Mouse (Mus musculus) WW6 (cell line): Measurements from ENCODE around the gene Patj.
"Not testable (repeated sequence)": the region's sequence is repeated elsewhere in the genome, so short reads cannot be mapped to it uniquely, and the experiment has no call there.

Experiments used
- DNase-seq: peaks from one replicate; pipeline ENCODE4 v3.0.0-alpha.2; 2013; ENCODE audit warnings: low read depth, low spot score

The Patj gene

GRCm38 (mm10) chr4:98654419-98654821 lies 258.8 kb downstream of the Patj start:
- no peak for DNase-seq

GRCm38 (mm10) chr4:98656759-98657158 lies 261.2 kb downstream of the Patj start:
- DNase-seq: no peak

- no peak for DNase-seq
Measured at GRCm38 (mm10) chr4:98659032-98659431, 263.4 kb downstream of the Patj start.

- no peak for DNase-seq
Measured at GRCm38 (mm10) chr4:98660534-98660933, 264.9 kb downstream of the Patj start.

GRCm38 (mm10) chr4:98665884-98666283 lies 270.3 kb downstream of the Patj start:
- DNase-seq: no peak

- no peak for DNase-seq
Measured at GRCm38 (mm10) chr4:98666451-98666850, 270.9 kb downstream of the Patj start.

GRCm38 (mm10) chr4:98667009-98667408 lies 271.4 kb downstream of the Patj start:
- DNase-seq: no peak

GRCm38 (mm10) chr4:98677506-98677905 lies 281.9 kb downstream of the Patj start:
- DNase-seq: no peak

- no peak for DNase-seq
Measured at GRCm38 (mm10) chr4:98686678-98687267, 291.2 kb downstream of the Patj start.

GRCm38 (mm10) chr4:98688116-98688515 lies 292.5 kb downstream of the Patj start:
- no peak for DNase-seq

- DNase-seq: no peak
Measured at GRCm38 (mm10) chr4:98688520-98688919, 292.9 kb downstream of the Patj start.

GRCm38 (mm10) chr4:98689988-98690387 lies 294.4 kb downstream of the Patj start:
- DNase-seq: no peak

- no peak for DNase-seq
Measured at GRCm38 (mm10) chr4:98693465-98694185, 298.0 kb downstream of the Patj start.

GRCm38 (mm10) chr4:98697932-98698331 lies 302.3 kb downstream of the Patj start:
- no peak for DNase-seq

GRCm38 (mm10) chr4:98698921-98699320 lies 303.3 kb downstream of the Patj start:
- DNase-seq: no peak

- no peak for DNase-seq
Measured at GRCm38 (mm10) chr4:98700156-98700555, 304.6 kb downstream of the Patj start.

GRCm38 (mm10) chr4:98702201-98702894 lies 306.8 kb downstream of the Patj start:
- peak; percentile 50 for DNase-seq

- no peak for DNase-seq
Measured at GRCm38 (mm10) chr4:98710891-98711290, 315.3 kb downstream of the Patj start.

GRCm38 (mm10) chr4:98717735-98718546 lies 322.4 kb downstream of the Patj start:
- DNase-seq: no peak

GRCm38 (mm10) chr4:98718547-98718917 lies 322.9 kb downstream of the Patj start:
- no peak for DNase-seq

- peak; percentile 81 for DNase-seq
Measured at GRCm38 (mm10) chr4:98722454-98722853, 326.9 kb downstream of the Patj start.

- not testable (repeated sequence) for DNase-seq
Measured at GRCm38 (mm10) chr4:98724682-98725081, 329.1 kb downstream of the Patj start.
